Mouse (Mus musculus) megakaryocyte, embryonic 14.5 days (primary cell): ENCODE results near the gene Igsf9b. TPM values are rescaled to one million over a fixed set of nuclear protein-coding genes. Genes with fewer than 3 reads are reported as not detected.

ENCODE experiments used
- H3K27me3 ChIP-seq: replicated peaks from 2 replicates; pipeline ENCODE3; 2012; ENCODE audit warnings: inconsistent platforms
- H3K36me3 ChIP-seq: replicated peaks from 2 replicates; pipeline ENCODE3; 2012; ENCODE audit warnings: low read length, inconsistent platforms, mixed read lengths
- H3K4me1 ChIP-seq: 2 replicates; pipeline ENCODE4 v1.6.1; 2012; ENCODE audit warnings: inconsistent platforms
- H3K4me3 ChIP-seq: replicated peaks from 2 replicates; pipeline ENCODE3; 2012; ENCODE audit warnings: moderate library complexity, mild to moderate bottlenecking, inconsistent platforms
- H3K9me3 ChIP-seq: 2 replicates; pipeline ENCODE4 v1.6.1; 2012; ENCODE audit warnings: inconsistent platforms
- FLI1 ChIP-seq: IDR thresholded peaks from 2 replicates; pipeline ENCODE4 v1.6.1; 2012; ENCODE audit warnings: low read length, inconsistent platforms, mixed read lengths
- GATA1 ChIP-seq: IDR thresholded peaks from 3 replicates; pipeline ENCODE4 v1.6.1; 2012; ENCODE audit warnings: mixed read lengths, low read length, inconsistent platforms, borderline replicate concordance
- polyA plus RNA-seq: library from polyadenylated mRNA; stranded (reverse); fragments of >175 nt; gene quantifications from 2 replicates; pipeline ENCODE4 v1.2.3, GENCODE M21; 2012; ENCODE audit warnings: low replicate concordance; ENCODE audit not compliant: insufficient read depth

The Igsf9b gene
- polyA plus RNA-seq, 1 experiment: not detected

- Histone ChIP-seq H3K9me3 (no peaks in the 10 kb centered on the region), H3K4me1 (no peaks in the 10 kb centered on the region), H3K4me3 (no peak overlapping the region), H3K36me3 (no peaks in the 10 kb centered on the region), H3K27me3 (peaks cover 12% of the 10 kb centered on the region)
- TF ChIP-seq GATA1 (no peak), FLI1 (no peak)
Measured at GRCm38 (mm10) chr9:27288442-27288841, 10.6 kb upstream of the Igsf9b start.

- no peak for TF ChIP-seq GATA1
- TF ChIP-seq FLI1: no peak
- Histone ChIP-seq H3K9me3 (no peaks in the 10 kb centered on the region), H3K27me3 (peaks cover 14% of the 10 kb centered on the region), H3K36me3 (no peaks in the 10 kb centered on the region), H3K4me3 (no peak overlapping the region), H3K4me1 (no peaks in the 10 kb centered on the region)
Measured at GRCm38 (mm10) chr9:27289543-27290308, 9.3 kb upstream of the Igsf9b start.

- Histone ChIP-seq H3K4me3 (no peak overlapping the region), H3K36me3 (no peaks in the 10 kb centered on the region), H3K4me1 (peaks cover 8% of the 10 kb centered on the region), H3K9me3 (peaks cover 6% of the 10 kb centered on the region; the same call in 1 of the 2 replicates), H3K27me3 (peaks cover 41% of the 10 kb centered on the region)
- TF ChIP-seq GATA1 (no peak), FLI1 (no peak)
Measured at GRCm38 (mm10) chr9:27294380-27294779, 4.6 kb upstream of the Igsf9b start.

DNA sequence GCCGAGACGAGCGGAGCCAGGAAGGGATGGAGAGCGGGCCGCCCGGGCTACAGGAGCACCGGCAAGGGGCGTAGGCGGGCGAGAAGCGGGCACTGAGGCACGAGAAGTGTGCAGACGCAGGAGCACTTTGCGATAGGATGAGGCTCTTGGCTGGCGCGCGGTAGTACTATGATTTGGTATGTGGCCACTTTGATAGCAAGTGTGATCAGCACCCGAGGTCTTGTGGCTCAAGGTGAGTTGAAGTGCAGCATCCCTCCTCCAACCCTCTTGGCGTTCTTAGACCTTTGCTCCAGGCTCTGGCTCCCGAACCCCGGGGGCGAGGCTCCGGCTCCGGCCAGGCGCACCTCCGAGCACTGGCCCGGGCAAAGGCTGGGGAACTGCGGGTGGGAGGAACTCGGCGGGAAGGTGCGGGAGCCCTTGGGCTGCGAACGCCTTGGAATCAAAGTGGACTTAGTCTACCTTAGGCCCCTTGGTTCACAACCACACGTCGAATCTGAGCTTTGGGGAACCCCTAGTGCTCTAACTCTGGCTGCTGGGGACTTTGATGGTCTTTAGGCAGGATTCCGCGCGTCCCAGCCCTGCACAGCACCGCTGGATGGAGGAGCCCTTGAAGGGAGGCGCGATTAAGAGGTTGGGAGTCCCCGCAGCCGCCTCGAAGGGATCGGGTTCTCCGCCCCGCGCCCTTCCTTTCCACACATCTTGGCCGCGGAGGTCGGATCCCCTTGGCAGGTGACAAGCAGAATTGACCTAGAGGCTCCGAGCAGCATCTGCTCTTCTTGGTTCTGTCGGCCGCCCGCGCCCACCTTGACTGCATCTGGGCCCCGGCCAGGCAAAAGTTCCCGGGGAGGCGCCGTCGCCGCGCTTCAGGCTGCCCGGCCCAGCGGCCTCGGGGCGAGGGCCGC, 533 bp downstream of the Igsf9b start:
- peaks cover 82% of the 10 kb centered on the region for H3K27me3 ChIP-seq
- H3K9me3 ChIP-seq: peaks cover 14% of the 10 kb centered on the region
- no peaks in the 10 kb centered on the region for H3K36me3 ChIP-seq
- TF ChIP-seq GATA1 (no peak), FLI1 (no peak)
- H3K4me1 ChIP-seq: peaks cover 19% of the 10 kb centered on the region
- peak overlapping the region; percentile 88 for H3K4me3 ChIP-seq

DNA sequence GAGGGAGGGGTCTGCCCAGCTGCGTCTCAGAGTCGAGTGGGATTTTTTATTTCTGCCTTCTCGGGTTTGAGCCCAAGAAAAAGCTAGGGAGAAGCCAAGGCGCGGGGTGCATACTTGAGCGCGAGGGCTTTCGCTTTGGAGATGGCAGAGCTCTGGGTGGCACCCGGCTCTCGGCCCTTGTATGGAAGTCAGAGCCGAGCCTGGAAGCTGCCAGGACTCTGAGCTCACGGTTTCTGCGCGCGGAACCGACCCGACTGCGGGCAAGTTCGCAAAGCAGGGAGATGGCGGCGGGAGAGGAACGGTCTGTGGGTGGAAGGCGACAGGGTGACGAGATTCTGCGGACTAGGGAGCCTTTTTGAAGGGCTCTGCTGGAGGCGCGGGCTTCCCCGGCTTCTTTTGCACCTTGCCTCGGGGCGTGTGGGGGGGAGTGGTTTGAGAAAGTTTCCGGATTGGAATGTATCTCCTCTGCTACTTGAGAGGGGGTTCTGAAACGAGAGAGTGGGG, 1.2 kb downstream of the Igsf9b start:
- H3K27me3 ChIP-seq: peaks cover 84% of the 10 kb centered on the region
- H3K4me1 ChIP-seq: peaks cover 19% of the 10 kb centered on the region
- H3K36me3 ChIP-seq: no peaks in the 10 kb centered on the region
- TF ChIP-seq GATA1 (no peak), FLI1 (no peak)
- H3K9me3 ChIP-seq: peaks cover 14% of the 10 kb centered on the region
- H3K4me3 ChIP-seq: peak overlapping the region; percentile 88

DNA sequence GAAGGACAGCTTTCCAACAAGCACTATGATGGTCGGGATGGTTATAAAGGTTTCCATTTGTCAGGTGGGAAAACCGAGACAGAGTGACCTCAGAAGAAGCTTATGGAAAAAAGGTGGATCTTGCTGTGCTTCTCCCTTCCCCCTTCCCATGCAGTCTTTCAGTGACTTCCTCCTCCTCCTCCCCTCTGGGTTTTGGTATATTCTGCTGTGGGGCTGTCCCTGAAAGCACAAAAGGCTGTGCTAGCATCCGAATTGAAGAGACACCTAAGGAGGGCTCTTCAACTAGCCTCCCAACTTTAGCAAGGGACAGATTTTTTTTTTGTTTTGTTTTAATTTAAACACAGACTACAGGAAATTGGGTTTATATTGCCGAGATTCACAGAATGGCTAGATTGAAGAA, 1.7 kb downstream of the Igsf9b start:
- peaks cover 19% of the 10 kb centered on the region for H3K4me1 ChIP-seq

GRCm38 (mm10) chr9:27301486-27301885, 2.5 kb downstream of the Igsf9b start:
- TF ChIP-seq GATA1 (no peak), FLI1 (no peak)
- H3K36me3 ChIP-seq: no peaks in the 10 kb centered on the region
- H3K4me3 ChIP-seq: no peak overlapping the region
- H3K9me3 ChIP-seq: peaks cover 14% of the 10 kb centered on the region
- peaks cover 83% of the 10 kb centered on the region for H3K27me3 ChIP-seq
- H3K4me1 ChIP-seq: peaks cover 19% of the 10 kb centered on the region

More for the DNA sequence above, 1.7 kb downstream of the Igsf9b start:
- Histone ChIP-seq H3K36me3 (no peaks in the 10 kb centered on the region), H3K27me3 (peaks cover 86% of the 10 kb centered on the region), H3K4me3 (no peak overlapping the region), H3K9me3 (peaks cover 14% of the 10 kb centered on the region)
- TF ChIP-seq GATA1: no peak
- TF ChIP-seq FLI1: no peak

GRCm38 (mm10) chr9:27302291-27302690, 3.3 kb downstream of the Igsf9b start:
- TF ChIP-seq FLI1: no peak
- TF ChIP-seq GATA1: no peak
- peaks cover 19% of the 10 kb centered on the region for H3K4me1 ChIP-seq
- H3K4me3 ChIP-seq: no peak overlapping the region
- H3K27me3 ChIP-seq: peaks cover 81% of the 10 kb centered on the region
- no peaks in the 10 kb centered on the region for H3K36me3 ChIP-seq
- peaks cover 14% of the 10 kb centered on the region for H3K9me3 ChIP-seq

- Histone ChIP-seq H3K27me3 (peaks cover 70% of the 10 kb centered on the region), H3K4me1 (peaks cover 17% of the 10 kb centered on the region), H3K36me3 (no peaks in the 10 kb centered on the region), H3K9me3 (peaks cover 13% of the 10 kb centered on the region), H3K4me3 (no peak overlapping the region)
- TF ChIP-seq GATA1 (no peak), FLI1 (no peak)
Measured at GRCm38 (mm10) chr9:27303571-27304484, 4.8 kb downstream of the Igsf9b start.
